Mouse (Mus musculus) embryo, embryonic 11 days (tissue): ENCODE results near the gene Itpr2.

Experiments
- DNase-seq: peaks from one replicate; pipeline ENCODE4 v3.0.0-alpha.2; 2015

The Itpr2 gene

GRCm38 (mm10) chr6:146080546-146081512 lies 421.2 kb downstream of the Itpr2 start:
- DNase-seq, result peak; percentile 25

DNA sequence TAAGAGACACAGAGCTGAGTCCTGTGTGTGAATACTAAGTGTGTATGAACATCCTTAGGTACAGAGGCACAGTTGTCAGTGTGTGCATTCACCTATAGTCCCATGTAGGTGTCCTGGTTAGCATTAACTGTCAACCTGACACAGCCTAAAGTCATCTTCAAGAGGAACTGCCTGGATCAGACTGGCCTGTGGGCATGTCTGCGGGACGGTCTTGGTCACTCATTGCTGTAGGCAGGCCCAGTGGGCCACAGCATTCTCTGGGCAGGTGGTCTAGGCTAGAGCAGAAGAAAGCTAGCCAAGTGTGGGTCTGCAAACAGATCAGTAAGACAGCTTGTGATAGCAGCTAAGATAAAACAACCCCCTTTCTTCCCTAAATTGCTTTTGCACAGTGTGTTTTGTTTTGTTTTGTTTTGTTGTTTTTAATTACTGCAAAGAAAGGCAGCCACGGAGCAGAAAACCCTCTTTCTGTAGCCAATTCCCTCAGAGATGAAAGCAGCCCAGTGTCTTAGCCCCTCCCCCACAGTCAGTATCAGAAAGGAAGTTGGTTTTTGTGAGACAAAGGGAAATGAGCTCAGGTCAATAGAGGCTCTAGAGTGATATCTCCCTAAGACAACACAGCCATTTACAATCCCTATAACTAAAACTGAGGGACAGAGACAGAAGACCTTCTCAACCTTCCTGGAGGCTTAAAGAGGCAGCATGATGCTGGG lies 422.1 kb downstream of the Itpr2 start:
- DNase-seq, result peak; percentile 24

DNA sequence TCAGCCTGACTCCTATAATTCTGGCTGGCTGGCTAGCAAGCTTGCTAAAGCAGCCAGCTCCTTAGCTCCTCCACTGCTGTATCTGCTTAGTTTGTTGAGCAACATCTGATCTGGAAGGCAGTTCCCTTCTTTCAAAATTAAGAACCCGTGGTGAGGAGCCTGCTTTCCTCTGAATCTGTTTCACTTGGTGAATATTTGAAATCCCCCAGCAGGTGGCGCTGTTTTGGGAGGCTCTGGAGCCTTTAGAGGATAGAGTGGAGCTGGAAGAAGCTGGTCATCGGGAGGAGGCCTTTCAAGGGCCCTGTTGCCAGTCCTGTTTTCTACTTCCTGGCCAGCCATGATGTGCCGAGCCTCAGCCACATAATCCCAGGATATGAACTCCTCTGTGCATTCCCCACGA lies 422.8 kb downstream of the Itpr2 start:
- DNase-seq, result peak; percentile 82

DNA sequence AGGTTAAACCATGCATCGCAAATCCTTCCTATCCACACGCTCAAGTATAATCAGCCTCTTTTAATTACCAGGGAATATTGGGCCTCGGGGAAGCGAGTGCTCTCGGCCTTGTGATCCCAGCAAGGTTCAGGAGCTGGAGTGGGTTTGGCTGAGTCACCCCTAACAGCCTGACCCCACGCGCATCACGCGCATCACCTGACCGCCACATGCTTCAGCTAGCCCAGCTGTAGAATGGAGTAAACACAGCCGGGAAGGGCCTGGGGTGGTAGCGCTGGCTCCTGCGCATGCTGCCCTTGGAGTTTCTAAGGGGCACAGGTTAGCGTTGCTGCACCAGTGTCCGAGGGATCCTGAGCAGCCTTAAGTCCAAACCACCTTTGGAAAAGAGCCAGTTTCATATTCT lies 423.9 kb downstream of the Itpr2 start:
- DNase-seq, result no peak

- DNase-seq, result peak; percentile 12
Measured at GRCm38 (mm10) chr6:146077124-146077889, 424.7 kb downstream of the Itpr2 start.

- no peak for DNase-seq
Measured at GRCm38 (mm10) chr6:146072842-146073241, 429.2 kb downstream of the Itpr2 start.

DNA sequence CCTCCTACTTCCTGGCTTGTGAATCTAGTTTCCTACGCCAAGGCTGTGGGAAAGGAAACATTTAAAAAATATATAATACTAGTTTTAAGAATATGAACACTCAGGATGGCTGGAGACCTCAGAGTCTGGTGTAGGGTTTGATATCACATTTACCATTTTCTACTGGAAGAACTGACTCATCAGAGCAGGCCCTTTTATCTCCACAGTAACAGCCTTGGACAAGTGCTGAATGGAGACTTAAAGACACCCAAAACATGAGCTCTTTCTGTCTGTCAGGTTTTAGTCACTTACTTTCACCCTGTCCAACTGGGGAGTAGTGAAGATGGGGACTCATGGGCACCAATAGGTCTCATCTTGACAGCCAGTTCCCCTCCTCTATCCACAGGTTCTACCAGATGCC lies 430.1 kb downstream of the Itpr2 start:
- no peak for DNase-seq
